Mouse (Mus musculus) thymus, adult 2 months (tissue): ENCODE results near the gene A1bg.

Source experiments
- CTCF ChIP-seq: fragments of 200-500 bp; IDR thresholded peaks from 2 replicates; pipeline ENCODE4 v1.5.1; 2012; ENCODE audit warnings: mild to moderate bottlenecking, control low read depth, low read length, moderate library complexity, borderline replicate concordance; ENCODE audit not compliant: control insufficient read depth, poor library complexity, insufficient read depth; ENCODE audit errors: extremely low read depth
- POLR2A ChIP-seq: fragments of 200-500 bp; IDR thresholded peaks from 2 replicates; pipeline ENCODE4 v1.6.1; 2012; ENCODE audit warnings: mild to moderate bottlenecking, low read length, control low read depth, moderate library complexity; ENCODE audit not compliant: control insufficient read depth, poor library complexity, insufficient read depth; ENCODE audit errors: extremely low read depth

- no peak for TF ChIP-seq CTCF
- TF ChIP-seq POLR2A = no peak
These were observed 29.8 kb downstream of the A1bg start for GRCm38 (mm10) chr15:60892976-60893463.
